Mouse (Mus musculus) left cerebral cortex, adult 2 months (tissue): Measurements from ENCODE around the gene Nr2e1. TPM values are rescaled to one million over a fixed set of nuclear protein-coding genes. Genes with fewer than 3 reads are reported as not detected.

Experiments used
- DNase-seq, 2 experiments: peaks; one replicate each; pipeline ENCODE4 v3.0.0; 2021 to 2022; ENCODE audit warnings: low spot score in 2 of 2, mixed read lengths in 1 of 2; ENCODE audit errors: extremely low spot score in 1 of 2
- H3K27ac ChIP-seq: fragments of 200-600 bp; 2 replicates; pipeline ENCODE4 v1.8.1; 2022
- H3K4me3 ChIP-seq: fragments of 200-600 bp; 2 replicates; pipeline ENCODE4 v1.8.1; 2022
- CTCF ChIP-seq: fragments of 200-600 bp; IDR thresholded peaks from 2 replicates; pipeline ENCODE4 v1.8.1; 2022; ENCODE audit warnings: antibody characterized with exemption, mild to moderate bottlenecking, moderate library complexity
- intact Hi-C: fragments of 180-260 bp; cut with DNase I; formaldehyde crosslinking; loops from one replicate; pipeline ENCODE4 v1.15.1; 2025
- long read RNA-seq, 2 experiments: library from polyadenylated mRNA; stranded (forward); transcript quantifications; one replicate each; pipeline ENCODE4 v2.0.0; 2021; ENCODE audit warnings: borderline mapping rate in 2 of 2
- total RNA-seq, 2 experiments: library from RNA; stranded (reverse); gene quantifications; 2 replicates each; pipeline ENCODE4 v1.2.3; 2021

Gene Nr2e1
- 10 to 100 TPM; 10.9 to 14.1 TPM for total RNA-seq
- long read RNA-seq, experiment 1, transcript Nr2e1-201 (9 exons, 3,285 nt), result major isoform, 25 of 26 reads
- long read RNA-seq, experiment 1, partial matches to known transcripts, result 0 of 26 reads
- long read RNA-seq, experiment 1, other reads (novel, unspliced or antisense), result 1 of 26 reads
- long read RNA-seq, experiment 2, transcript Nr2e1-201 (9 exons, 3,285 nt), result major isoform, 31 of 37 reads
- long read RNA-seq, experiment 2, partial matches to known transcripts, result 4 of 37 reads
- long read RNA-seq, experiment 2, other reads (novel, unspliced or antisense), result 2 of 37 reads

DNA sequence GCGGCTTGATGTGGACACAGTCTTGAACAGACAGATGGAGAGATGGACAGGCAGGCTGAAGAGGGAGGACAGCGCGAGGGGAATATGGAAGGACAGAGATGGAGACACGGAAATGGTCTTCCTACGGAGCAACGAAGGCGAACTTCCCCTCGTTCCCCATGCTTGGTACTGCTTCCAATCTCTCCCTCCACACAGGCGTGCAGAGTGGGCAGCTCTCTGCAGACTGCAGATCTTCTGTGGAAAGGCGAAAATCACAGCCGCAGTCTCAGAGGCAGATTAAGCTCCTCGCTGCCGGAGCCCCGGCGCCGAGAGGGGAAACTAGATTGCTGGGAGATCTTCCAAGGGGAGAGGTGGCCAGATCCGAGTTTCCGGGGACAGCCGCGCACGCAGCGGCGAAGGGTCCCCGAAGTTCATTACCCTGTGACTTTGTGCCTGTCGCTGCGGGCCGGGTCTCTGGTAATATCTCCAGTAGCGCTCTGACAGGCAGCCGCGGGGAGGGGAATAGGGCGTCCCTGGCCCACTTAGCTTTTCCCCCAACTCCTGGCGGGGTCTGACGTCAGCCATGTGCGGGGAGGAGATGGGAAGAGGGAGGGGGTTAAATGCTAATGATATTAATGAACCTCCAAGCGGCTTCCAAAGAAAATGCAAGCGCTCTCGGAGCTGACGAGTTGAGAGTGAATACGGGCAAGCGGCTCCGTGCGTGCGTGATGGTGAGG, at the start of gene Nr2e1, which contains the start of gene Ostm1:
Gene Nr2e1, minus strand, starts transcription at position 476 of the 716 bp plus-strand sequence.
Gene Ostm1, plus strand, starts transcription at position 666 of the 716 bp plus-strand sequence.
- intact Hi-C loops, result loop anchor here (2.0 to 5.0 kb wide), 3 partner anchors 51 to 279 kb away; partner anchors contain the start of gene Scml4
- peak; percentile 42 to 67 for DNase-seq
- Histone ChIP-seq H3K27ac (peak within 1 kb of the TSS; percentile 53), H3K4me3 (peak within 1 kb of the TSS; percentile 47)
- TF ChIP-seq CTCF, result no peak; the same call in none of the 2 replicates

DNA sequence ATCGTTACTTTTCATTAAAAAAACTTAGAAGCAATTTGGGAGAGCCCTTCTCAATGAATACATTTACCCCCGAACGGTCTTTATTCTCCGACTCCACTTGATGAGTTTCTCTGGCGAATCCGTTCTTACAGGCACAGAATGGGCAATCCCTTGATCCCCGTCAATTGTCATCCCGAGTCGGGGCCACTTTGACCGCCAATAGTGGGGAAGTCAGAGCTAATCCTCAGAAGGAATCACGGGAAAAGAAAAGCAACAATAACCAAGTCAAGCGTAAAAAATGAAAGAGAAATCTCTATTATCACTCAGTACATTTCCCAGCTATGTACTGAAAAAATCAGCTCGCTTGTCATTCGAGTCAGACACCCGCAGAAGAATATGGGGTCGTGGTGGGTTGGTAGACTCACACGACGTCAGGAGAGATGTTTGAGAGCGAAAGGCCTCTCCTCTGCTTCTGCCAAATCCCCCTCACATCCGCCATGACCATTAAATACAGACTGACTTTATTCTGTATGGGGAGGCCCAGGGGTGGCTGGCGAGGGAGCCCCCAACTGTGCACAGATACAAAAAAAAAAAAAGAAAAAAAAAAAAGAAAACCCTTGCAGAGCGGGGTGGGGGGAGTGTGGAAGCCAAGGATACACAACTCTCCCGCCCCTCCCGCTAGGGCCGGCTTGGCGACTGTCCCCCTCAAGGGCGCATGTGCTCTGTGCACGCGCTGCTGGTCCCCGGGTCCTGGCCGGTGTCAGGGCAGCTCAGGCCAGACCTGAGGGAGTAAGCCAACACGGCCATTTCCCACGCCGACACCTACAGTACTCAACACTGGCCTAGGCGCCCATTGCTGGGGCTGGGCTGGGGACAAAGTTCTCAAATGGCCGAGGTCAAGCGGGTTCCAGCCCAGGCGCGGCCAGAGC, 49.3 kb upstream of the Nr2e1 start:
- TF ChIP-seq CTCF, result no peak
- Histone ChIP-seq H3K4me3 (peak overlapping the region; percentile 27; the same call in 1 of the 2 replicates), H3K27ac (no peak overlapping the region)
- intact Hi-C loops, result no loop called here
- DNase-seq, result no peak

DNA sequence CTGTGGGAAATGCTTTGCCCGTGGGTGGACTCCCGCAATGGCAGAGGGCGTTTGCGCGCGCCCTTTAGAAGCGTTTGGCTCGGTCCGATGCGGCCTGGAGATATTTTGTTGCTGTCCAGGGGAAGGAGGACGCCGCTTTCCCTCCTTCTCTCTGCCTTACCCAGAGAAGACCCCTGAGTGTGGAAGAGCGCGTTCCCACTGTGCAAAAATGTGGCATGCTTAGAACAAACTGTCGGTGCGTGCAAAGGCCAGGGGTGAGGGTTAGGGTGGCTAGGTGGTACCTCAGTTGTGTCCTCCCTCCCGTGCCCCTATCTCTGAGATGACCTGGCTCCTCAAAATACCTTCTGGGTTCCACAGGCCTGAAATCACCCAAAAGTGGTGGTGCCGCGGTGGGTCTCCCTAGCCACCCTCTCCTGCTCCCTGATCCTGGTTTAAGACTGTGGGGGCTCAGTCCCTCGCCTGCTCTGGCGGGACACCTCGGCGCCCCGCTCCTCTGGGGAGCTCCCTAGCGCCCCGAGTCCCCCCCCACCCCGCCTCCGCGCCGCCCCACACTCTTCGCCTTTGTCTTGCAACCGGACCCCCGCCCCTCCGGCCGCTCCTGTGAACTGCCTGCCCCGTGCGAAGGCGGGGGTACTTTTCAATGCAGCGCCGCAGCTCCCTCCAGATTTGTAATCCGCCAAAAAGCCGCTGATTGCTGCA, 48.5 kb upstream of the Nr2e1 start:
- no peak overlapping the region for H3K27ac ChIP-seq
- no peak for DNase-seq
- H3K4me3 ChIP-seq, result peak overlapping the region; percentile 22; the same call in 1 of the 2 replicates
- intact Hi-C loops, result no loop called here
- no peak for TF ChIP-seq CTCF

DNA sequence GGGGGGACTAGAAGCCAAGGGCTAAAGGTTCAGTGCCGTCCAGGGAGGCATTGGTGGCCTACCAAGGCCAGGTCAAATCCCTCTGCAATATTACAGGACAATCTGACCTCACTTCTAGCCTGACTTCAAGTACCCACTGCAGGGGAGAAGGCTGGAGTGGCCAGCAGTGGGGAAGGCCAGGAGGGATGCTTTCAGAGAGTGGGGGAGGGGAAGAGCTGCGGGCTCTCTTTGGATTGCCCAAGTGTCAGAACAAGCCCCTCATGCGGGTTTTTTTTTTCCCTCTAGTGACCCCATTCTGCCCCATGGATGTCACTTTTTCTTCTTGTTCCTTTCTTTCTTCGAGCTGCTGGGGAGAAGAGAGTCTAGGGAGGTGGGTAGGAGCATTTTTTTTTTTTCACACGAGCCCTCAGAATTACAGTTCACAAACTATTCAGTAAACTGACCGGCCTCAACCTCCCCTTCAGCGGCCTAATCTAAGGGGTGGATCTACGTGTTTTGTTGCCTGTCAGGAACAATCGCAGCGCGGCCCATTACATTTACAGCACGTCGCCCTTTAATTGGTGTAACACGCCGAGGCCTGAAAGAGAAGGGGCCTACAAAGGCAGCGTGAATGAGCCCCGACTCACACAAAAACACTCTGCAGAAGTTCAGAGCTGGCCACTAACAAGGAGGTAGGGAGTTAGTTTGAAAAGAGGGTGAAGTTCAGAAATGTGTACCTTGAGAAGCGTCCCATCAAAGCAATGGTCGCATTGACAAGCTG, 47.3 kb upstream of the Nr2e1 start:
- no peak for TF ChIP-seq CTCF
- H3K4me3 ChIP-seq, result no peak overlapping the region
- intact Hi-C loops, result no loop called here
- no peak overlapping the region for H3K27ac ChIP-seq
- no peak for DNase-seq

DNA sequence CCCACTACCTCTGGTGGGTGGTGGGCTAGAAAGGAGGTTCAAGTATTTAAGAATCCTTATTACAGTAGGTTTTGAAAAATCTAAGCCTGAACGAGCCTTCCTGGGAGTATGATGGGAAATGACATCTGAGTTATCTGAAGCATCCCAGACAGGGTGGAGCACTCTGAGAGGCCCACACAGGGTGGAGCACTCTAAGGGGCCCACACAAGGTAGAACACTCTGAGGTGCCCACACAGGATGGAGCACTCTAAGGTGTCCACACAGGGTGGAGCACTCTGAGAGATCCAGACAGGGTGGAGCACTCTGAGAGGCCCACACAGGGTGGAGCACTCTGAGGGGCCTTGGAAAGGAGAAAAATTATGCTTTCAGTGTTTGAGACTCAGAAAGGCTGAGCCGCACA, 42.5 kb upstream of the Nr2e1 start:
- intact Hi-C loops, result no loop called here
- no peak for DNase-seq
- Histone ChIP-seq H3K4me3 (no peak overlapping the region), H3K27ac (no peak overlapping the region)
- TF ChIP-seq CTCF, result no peak

DNA sequence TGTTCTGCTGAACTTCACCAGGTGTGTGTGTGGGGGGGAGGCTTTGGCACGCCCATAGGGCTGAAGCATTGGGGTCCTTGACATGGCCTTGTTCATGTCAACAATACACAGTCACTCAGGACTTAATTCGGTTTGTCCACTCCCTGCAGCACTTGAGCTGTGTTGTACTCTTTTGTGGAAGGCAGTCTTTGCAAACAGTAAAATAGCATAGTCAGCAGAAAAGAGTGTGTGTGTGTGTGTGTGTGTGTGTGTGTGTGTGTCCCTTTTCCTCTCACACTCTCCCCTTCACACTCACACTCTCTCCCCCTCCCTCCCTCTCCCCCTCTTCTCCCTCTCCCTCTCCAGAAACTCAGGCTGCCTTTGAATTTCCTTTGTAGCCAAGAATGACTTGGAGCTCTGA, 34.9 kb upstream of the Nr2e1 start:
- TF ChIP-seq CTCF, result no peak
- Histone ChIP-seq H3K27ac (no peak overlapping the region), H3K4me3 (no peak overlapping the region)
- intact Hi-C loops, result no loop called here
- DNase-seq, result no peak

DNA sequence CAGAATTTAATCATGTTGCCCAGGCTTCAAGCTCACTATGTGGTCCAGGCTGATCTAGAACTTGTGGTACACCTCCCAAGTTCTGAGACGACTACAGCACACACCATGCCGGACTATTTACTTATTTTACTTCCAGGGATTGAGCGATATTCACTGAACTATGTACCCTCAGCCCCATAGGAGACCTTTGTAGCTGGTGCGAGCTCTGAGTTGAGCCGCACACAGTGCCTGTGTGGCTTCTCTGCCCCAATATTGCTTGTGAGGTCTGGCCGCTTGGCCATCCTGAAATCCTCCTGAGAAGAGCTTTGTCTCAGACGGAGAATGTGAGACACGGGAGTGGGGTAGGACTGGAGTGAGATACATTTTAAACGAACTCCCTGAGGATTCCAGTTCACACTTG, 31.3 kb upstream of the Nr2e1 start:
- H3K4me3 ChIP-seq, result no peak overlapping the region
- intact Hi-C loops, result no loop called here
- no peak overlapping the region for H3K27ac ChIP-seq
- DNase-seq, result no peak
- no peak for TF ChIP-seq CTCF

DNA sequence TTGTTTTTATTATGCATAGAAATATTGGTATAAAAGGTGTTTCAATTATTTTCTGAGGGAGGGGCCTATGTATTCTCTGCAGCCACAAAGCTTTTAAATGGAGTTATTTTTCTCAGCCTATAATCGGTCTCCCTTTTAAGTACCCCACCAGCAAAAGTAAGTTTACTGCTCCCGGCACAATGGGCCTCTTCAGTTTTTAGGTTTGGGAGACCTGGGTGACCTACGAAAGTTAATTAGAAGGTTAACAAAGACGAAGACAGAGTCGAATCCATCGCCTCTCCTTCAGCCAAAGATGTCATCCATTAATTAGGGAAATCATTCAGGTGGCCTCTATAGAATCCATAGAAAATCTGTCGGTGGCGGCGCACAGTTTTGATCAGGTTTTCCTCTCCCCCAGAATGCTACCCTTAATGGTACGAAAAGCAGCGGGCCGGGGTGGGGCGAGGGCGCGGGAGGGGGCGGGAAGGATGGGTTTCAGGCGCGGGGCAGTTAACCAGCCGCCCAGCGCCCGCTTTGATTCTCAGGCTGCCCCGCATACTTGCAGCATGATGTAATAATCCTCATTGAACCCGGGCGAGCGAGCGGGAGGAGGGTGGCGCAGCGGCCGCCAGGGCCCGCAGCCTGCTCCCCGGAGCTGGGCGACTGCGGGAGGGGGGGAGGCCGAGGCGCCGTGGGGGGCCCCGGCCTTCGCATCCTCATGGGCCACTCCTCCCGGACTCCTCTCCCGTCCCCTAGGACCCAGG, 30.4 kb upstream of the Nr2e1 start:
- peak overlapping the region; percentile 35 for H3K4me3 ChIP-seq
- DNase-seq, result no peak
- intact Hi-C loops, result no loop called here
- H3K27ac ChIP-seq, result no peak overlapping the region
- no peak for TF ChIP-seq CTCF

DNA sequence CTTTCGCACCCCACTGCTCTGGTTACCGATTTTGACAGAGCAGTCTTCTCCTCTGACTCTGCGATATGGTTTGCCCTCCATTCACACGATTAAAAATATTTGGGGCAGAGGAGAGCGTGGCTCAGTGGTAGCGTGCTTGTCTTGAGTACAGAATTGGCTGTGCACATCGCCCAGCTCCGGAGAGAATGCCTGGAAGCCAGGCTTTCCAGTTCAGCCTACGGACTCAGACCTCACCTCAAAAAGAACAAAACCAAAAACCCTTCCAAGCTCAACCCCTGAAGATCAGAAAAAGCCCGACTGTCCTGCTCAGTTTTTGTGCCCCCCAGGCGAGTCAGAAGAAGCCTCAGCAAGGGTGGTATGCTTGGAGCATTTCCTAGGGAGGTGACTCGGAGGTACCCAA, 29.6 kb upstream of the Nr2e1 start:
- intact Hi-C loops, result no loop called here
- H3K4me3 ChIP-seq, result no peak overlapping the region
- no peak overlapping the region for H3K27ac ChIP-seq
- TF ChIP-seq CTCF, result no peak
- DNase-seq, result no peak

DNA sequence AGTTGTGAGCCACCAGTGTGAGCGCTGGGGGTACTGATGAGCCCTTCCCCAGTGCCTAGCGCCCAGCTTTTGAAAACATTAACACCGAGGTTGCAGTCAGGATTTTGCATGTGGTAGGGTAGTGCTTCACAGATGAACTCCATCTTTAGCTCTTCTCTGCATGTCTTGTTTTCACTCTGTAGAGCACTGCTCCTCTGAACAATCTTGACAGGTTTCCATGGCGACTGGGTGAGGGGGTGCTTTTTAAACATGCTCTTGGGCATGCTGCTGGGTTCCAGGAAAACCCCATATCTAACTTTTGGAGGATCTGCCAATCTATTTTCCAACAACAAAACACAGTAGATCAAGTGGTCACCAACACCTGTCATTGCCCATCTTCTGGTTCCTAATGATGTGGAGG, 23.3 kb upstream of the Nr2e1 start:
- DNase-seq, result no peak
- H3K4me3 ChIP-seq, result no peak overlapping the region
- intact Hi-C loops, result no loop called here
- H3K27ac ChIP-seq, result no peak overlapping the region
- no peak for TF ChIP-seq CTCF
